Mouse (Mus musculus) brain, adult 2 months (tissue): Measurements from ENCODE around the gene Hoxd4.
A peak's percentile ranks its signal among the peaks of the same experiment; 100 is the strongest.

Source experiments
- DNase-seq: peaks from one replicate; pipeline ENCODE4 v3.0.0; 2011; ENCODE audit warnings: low read depth, low spot score

Gene Hoxd4

DNA sequence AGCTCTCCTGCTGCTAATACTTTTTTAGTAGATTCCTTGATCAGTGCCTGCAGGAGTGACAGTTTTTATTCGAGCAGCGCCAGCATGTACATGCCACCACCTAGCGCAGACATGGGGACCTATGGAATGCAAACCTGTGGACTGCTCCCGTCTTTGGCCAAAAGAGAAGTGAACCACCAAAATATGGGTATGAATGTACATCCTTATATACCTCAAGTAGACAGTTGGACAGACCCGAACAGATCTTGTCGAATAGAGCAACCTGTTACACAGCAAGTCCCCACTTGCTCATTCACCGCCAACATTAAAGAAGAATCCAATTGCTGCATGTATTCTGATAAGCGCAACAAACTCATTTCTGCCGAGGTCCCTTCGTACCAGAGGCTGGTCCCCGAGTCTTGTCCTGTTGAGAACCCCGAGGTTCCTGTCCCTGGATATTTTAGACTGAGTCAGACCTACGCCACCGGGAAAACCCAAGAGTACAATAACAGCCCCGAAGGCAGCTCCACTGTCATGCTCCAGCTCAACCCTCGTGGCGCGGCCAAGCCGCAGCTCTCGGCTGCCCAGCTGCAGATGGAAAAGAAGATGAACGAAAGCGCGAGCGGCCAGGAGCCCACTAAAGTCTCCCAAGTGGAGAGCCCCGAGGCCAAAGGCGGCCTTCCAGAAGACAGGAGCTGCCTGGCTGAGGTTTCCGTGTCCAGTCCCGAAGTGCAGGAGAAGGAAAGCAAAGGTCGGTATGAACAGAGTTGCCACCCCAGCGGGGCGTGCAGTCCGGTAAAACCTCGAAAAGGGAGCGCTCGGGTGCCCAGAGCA, 19.5 kb upstream of the Hoxd4 start:
- DNase-seq: no peak

- no peak for DNase-seq
Measured at GRCm38 (mm10) chr2:74692808-74693431, 18.8 kb upstream of the Hoxd4 start.

DNA sequence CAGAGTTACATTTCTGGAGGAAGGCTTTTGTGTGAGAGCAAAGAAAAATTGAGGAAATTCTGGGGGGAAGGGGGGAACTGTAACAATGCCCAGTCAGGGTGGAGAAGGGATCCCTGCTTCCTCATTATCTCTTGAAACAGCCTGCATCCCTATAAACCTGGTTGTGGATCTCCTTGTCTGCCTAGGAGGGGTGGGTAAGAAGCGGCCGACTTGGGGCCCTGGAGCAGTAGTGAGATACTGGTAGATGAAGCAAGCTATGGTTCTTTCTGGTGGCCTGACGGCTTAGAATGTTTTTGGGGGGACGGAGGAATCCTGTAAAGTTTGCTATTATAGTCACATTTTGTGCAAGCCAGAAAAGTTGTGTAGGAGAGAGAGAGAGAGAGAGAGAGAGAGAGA, 18.3 kb upstream of the Hoxd4 start:
- DNase-seq: no peak

- no peak for DNase-seq
Measured at GRCm38 (mm10) chr2:74694066-74694465, 17.7 kb upstream of the Hoxd4 start.

DNA sequence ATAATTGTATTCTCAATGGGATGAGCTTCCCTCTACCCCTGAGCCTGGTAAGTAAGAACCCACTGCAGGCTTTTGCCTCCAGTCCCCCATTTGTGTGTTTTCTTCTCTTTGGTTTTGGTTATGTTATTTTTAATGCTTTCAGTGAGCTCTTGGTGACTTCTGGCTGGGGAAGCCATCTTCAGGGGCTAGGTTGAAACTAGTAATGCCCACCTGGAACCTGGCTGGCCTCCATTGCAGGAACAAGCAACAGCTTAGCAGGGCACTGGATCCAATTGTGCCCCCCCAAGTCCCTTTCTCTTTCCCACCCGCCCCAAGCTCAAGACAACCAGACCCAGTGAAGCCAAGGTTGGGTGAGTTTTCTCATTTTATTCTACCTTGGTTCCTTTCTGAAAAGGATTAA, 16.3 kb upstream of the Hoxd4 start:
- DNase-seq: no peak

DNA sequence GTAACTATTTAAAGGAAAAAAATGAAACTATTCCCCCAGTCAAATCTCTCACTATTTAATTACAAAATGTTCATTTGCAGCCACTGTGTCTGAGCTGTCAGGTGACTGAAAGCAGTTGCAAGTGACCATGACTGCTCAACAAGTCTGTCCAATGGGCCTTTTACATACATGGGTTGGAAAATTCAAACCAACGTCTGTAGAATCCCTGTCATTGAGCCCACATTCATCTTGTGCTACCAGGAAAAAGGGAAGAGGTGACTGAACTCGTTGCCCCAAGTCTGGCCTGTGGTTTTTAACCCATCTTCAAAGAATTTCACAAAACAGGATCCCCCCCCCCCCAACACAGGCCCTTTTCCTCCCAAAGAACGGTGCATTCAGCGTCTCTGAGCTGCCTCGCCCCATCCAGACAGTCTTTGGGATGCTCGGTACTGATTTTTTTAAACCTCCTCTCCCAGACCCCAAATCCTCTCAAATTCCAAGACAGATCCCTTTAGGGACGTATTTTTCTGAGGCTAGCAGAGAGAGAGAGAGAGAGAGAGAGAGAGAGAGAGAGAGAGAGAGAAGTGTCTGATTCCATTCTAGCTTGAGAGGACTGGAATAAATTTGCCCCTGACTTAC, 15.8 kb upstream of the Hoxd4 start:
- DNase-seq: no peak

DNA sequence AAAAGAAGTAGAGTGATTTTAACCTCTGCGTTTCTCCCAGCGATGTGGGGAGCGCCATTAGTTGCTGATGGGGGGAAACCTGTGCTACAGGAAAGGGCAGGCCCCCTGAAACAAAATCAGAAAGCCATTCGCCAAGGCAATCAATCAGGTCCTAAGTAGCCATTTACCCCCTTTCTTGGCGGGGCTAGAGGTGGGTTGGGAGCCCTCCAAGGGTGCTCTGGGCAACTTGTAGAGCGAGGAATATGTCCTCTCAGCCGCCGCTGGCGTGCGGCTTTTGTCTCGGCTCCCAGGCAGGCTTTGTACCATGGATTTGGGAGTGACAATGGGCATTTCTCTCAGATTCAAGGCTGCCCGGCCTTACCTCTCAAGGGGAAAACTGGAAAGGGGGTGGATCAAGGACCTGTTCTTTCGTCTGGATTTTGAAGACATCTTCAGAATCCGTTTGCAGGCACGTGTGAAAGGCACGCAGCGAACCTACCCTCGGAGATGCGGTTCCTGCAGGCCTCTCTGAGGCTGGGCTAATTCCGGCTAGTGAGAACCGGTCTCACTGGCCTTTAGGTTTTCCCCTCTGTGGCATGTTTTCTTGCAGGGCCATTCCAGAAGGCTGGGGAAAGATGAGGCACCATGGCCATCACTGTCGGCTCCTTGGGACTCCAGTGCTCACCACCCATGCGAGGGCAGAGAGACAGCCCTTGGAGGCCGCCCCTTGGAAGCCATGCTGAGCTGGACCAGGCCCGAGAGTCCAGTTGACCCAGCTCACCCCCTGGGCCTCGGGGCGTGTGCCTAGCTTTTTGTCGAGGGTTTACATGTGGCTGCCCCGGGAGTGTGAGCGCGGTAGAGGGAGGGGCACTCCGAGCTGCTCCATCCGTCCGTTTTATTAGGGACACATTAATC, 15.0 kb upstream of the Hoxd4 start:
- no peak for DNase-seq

DNA sequence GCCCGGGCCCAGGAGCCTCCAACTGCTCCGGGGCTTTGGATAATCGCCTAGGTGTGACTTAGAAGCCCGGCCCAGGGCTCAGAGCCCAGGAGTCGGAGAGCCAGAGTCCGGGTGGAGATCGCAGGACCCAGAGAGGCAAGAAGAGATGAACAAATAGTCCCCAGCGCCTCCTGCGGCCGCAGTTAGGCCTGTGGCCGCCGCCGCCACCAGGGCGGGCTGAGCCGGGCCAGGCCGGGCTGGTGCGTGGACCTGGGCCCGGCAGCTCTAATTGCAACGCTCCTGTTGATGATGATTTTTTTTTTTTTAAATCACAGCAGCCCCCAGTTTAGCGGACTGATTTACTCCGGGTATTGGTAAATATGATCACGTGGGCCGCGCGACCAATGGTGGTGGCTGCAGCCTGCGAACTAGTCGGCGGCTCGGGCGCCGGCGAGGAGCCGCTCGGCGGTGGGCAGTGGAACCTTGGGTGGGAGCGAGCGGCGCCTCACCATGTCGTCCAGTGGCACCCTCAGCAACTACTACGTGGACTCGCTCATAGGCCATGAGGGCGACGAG, 14.1 kb upstream of the Hoxd4 start, which contains the start of gene Hoxd9:
Hoxd9 (plus strand) TSS at position 161 of the 555 bp plus-strand sequence.
- DNase-seq: no peak

DNA sequence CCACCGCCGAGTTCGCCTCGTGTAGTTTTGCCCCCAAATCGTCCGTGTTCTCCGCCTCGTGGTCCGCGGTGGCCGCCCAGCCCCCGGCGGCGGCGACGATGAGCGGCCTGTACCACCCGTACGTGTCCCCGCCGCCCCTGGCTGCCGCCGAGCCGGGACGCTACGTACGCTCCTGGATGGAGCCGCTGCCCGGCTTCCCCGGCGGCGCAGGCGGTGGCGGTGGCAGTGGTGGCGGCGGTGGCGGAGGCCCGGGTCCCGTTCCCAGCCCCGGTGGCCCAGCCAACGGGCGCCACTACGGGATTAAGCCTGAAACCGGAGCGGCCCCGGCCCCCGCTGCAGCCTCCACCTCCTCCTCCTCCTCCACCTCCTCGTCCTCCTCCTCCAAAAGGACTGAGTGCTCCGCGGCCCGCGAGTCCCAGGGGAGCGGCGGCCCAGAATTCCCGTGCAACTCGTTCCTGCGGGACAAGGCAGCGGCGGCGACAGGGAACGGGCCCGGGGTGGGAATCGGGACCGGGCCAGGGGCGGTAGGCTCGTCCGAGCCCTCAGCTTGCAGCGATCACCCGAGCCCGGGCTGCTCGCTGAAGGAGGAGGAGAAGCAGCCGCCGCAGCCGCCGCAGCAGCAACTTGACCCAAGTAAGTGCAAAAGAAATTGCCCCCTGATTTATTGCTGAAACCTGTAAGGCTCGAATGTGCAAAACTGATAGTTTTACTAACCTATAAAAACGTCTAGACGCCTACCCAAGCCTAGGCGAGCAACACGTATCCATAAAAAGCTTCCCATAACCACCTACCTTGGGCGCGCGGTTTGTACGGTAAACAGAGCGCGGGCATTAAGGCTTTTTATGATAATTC, 13.3 kb upstream of the Hoxd4 start:
- DNase-seq: no peak

- DNase-seq: no peak
Measured at GRCm38 (mm10) chr2:74699053-74699430, 12.7 kb upstream of the Hoxd4 start.

DNA sequence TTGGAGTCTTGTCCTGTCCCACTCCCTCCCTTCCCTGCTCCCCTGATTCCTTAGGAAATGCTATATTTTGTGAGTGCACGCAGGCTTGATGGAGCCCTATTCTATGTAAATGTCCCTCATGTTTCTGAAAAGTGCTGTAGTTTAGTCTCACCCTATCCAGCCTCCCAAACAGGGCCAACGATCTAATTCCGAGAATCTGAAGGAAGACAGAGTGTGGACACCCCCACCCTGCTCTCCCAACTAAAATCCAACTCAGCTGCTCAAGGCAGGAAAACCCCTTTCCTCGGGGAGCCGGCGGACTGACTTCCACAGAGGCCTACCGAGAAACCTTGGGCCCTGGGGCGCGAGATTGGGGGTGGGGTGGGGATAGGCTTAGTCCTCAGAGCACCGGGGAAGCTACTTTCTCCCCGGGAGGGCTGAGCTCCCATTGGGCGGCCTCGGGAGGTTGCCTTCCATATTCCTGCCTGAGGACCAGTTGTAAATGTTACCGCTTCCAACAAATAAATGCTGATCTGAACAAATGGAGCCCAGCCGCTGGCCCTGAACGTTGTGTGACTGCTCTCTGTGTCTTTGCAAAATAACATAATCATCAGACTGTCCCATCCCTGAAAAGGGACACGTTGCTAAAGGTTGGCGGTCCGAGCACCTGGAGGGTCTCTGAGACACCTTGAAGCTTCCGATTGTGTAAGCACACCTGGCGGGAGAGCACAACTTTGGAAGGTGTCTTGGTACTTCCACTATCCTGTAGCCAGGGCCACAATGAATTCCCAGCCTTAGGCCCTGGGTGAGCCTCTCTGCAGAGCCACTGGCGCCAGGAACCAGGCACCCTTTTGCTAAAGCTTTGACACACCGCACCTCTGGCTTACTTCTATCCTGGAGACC, 11.8 kb upstream of the Hoxd4 start:
- no peak for DNase-seq

DNA sequence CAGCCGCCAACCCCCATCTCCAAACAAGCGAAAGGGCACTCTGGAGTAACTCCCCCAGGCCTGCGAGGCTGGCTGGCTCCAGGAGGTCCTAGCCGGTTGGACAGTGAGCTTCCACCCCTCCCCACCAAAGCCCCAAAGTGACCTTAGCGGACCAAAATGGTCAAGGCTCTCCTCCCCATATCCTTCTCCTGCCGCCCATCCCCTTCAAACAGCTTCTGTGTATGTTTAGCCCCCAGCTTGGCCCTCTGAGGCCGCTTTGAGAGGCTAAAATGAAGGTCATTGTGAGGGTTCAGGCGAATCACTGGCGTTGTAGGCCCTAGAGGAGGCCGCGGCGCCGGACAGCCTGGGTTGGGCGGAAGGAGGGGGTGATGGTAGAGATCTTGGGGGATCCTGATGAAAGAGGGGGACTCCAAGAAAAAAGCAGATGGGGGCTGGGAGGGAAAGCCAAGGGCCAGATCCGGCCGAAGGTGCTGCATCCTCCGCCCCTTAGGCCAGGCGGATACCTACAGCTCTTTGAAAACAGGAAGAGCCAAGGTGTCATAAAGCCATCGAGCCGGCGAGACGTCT, 11.1 kb upstream of the Hoxd4 start:
- DNase-seq: no peak

DNA sequence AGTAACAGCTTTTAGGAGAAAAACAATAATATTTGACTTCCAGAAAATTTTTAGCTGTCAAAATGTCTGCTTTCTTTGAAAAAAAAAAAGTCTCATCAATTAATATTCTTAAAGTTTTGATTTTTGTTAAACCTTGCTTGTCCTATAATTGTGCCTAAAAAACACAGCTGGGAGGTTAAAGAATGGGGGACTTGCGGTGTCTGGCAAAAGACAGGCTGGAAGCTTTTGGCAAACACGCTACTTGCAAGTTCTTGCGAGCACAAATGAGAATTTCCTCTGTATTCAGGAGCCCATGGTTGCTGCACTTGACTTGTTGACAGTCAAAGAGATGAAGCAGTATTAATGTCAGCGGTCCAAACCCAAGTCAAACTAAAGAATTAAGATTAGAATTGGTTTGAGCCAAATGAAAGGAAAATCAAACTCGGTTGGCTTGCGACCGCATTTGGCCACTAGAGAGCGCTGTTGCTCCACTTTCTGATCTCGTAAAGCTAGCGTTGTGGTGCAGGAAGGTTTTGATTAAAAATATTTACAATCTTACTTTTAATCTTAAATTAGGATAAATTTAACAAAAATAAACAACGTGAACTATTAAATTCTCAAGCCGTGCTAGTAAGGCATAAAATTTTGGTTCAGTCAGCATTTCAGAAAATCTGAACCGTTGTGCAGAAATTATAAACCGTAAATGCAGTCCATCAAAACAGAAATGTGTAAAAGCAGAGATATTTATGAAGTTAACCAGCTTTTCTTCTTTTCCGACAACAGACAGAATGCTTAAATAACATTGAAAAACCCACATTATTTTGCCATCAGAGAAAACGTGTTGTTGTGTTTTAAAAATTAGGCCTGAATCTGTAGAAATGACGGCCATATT, 9.5 kb upstream of the Hoxd4 start:
- peak; percentile 80 for DNase-seq

DNA sequence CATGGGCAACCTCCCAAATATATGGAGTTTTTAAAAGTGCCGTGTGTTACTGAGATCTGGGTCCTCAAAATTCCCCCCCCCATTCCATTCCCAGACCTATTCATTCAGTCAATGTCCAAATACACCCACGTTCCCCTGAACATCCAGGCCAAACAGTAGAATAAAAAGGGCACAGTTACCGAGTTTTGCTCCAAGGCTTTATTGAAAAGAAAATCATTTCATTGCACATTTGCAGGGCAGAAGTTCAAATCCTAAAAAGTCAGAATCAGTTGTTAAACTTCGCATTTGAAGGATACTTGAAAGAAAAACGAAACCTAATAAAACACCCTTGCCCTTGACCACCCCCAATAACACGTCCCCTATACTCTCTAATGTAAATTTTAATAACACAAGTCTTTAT, 8.9 kb upstream of the Hoxd4 start:
- no peak for DNase-seq

- DNase-seq: no peak
Measured at GRCm38 (mm10) chr2:74703317-74703716, 8.4 kb upstream of the Hoxd4 start.

GRCm38 (mm10) chr2:74703720-74704392, 7.9 kb upstream of the Hoxd4 start:
- no peak for DNase-seq

- no peak for DNase-seq
Measured at GRCm38 (mm10) chr2:74704393-74704998, 7.2 kb upstream of the Hoxd4 start, which contains the start of gene Hoxd8. Gene Hoxd8 (plus strand): TSS chr2:74704615.
